ENCODE assay signal across 7 mouse cellular contexts in genomic region chr14:49801444-49801843, GRCm38 (mm10). TPM values are rescaled to one million over a fixed set of nuclear protein-coding genes. Genes with fewer than 3 reads are reported as not detected.
A peak's percentile ranks its signal among the peaks of the same experiment; 100 is the strongest.
DNase-seq lines count a peak whose midpoint lies in the region; ATAC-seq and TF ChIP-seq lines count a peak whose summit lies in the region.

No protein-coding gene starts in this region.

- intact Hi-C loops in heart, postnatal 10 days (cut with DNase I), result loop anchor here (1.0 kb wide), 1 partner anchor 33 kb away; no protein-coding TSS in a partner anchor
- intact Hi-C loops in gastrocnemius, postnatal 36 days (cut with DNase I), result no loop called here

- no peak for ATAC-seq in kidney, embryonic 15.5 days (replicated peaks; ENCODE audit: low FRiP score)
- peak; percentile 92 for ATAC-seq in cerebellum, adult (ENCODE audit: insufficient number of reproducible peaks, low FRiP score, low TSS enrichment)
- no peak for ATAC-seq in stomach, postnatal 0 days (ENCODE audit: low FRiP score, low TSS enrichment)

- H3K4me1 ChIP-seq in kidney, embryonic 15.5 days, result no peaks in the 10 kb centered on the region
- H3K4me1 ChIP-seq in stomach, postnatal 0 days (replicated peaks; ENCODE audit: control insufficient read depth, insufficient read depth), result no peaks in the 10 kb centered on the region

- no peaks in the 10 kb centered on the region for H3K36me3 ChIP-seq in kidney, embryonic 15.5 days
- no peaks in the 10 kb centered on the region for H3K36me3 ChIP-seq in stomach, postnatal 0 days (ENCODE audit: control insufficient read depth, insufficient read depth, low read length)

- no peak for TF ChIP-seq EP300 in stomach, postnatal 0 days (optimal IDR thresholded peaks at IDR 0.05)

- peak; percentile 21 for DNase-seq in kidney, postnatal 10 days
- peak; percentile 74 for DNase-seq in ES-CJ7 (ENCODE audit: low read depth, low spot score)
- peak; percentile 32 to 36 for DNase-seq in heart, postnatal 10 days
- DNase-seq in stomach, postnatal 0 days (ENCODE audit: low spot score), result no peak
- no peak for DNase-seq in gastrocnemius, postnatal 36 days

- no peaks in the 10 kb centered on the region for H3K9me3 ChIP-seq in kidney, embryonic 15.5 days (replicated peaks)
- H3K9me3 ChIP-seq in stomach, postnatal 0 days (ENCODE audit: control insufficient read depth, low read length), result no peaks in the 10 kb centered on the region

- no peak overlapping the region for H3K27ac ChIP-seq in kidney, embryonic 15.5 days
- no peak overlapping the region for H3K27ac ChIP-seq in stomach, postnatal 0 days (replicated peaks)

- no peak overlapping the region for H3K4me3 ChIP-seq in kidney, embryonic 15.5 days (replicated peaks)
- no peak overlapping the region for H3K4me3 ChIP-seq in stomach, postnatal 0 days (ENCODE audit: low read depth, low read length)

- peak; percentile 64 for TF ChIP-seq CTCF in stomach, postnatal 0 days (IDR thresholded peaks at IDR 0.05; ENCODE audit: low read depth)

- no peaks in the 10 kb centered on the region for H3K27me3 ChIP-seq in kidney, embryonic 15.5 days
- no peaks in the 10 kb centered on the region for H3K27me3 ChIP-seq in stomach, postnatal 0 days (ENCODE audit: control insufficient read depth, insufficient read depth, low read length)

- H3K9ac ChIP-seq in kidney, embryonic 15.5 days, result no peak overlapping the region
- H3K9ac ChIP-seq in stomach, postnatal 0 days (ENCODE audit: low read length), result no peak overlapping the region

- 13% methylated on average over 4 of the region's 4 CpGs for WGBS in kidney, embryonic 15.5 days
- WGBS in stomach, postnatal 0 days, result 14% methylated on average over 4 of the region's 4 CpGs

- no peak overlapping the region for H3K4me2 ChIP-seq in kidney, embryonic 15.5 days
- no peak overlapping the region for H3K4me2 ChIP-seq in stomach, postnatal 0 days (replicated peaks; ENCODE audit: low read depth)

RNA-seq across cellular contexts. Expression of gene Armh4, which starts 18.3 kb away (rescaled TPM):
- polyA plus RNA-seq in kidney, embryonic 15.5 days (2015; fragmentation: Nextera tagmentation; extraction: Ambion mirVana), result 5.7 and 7.7 TPM in 2 replicates
- 1 to 10 TPM; 4.1 to 4.9 TPM for total RNA-seq in heart, postnatal 10 days (2021)
- 4.0 and 4.4 TPM in 2 replicates for polyA plus RNA-seq in stomach, postnatal 0 days (2015; fragmentation: Nextera tagmentation; extraction: Ambion mirVana)
- total RNA-seq in gastrocnemius, postnatal 36 days (2021), result under 1 TPM; 0.64 to 0.89 TPM

Comparison
In these comparisons a context has a peak if more than half of its experiments do, and no peak if none do; other contexts are left out.
1. DNase-seq: peak in kidney, postnatal 10 days (single experiment), ES-CJ7 (single experiment) and heart, postnatal 10 days (2 of 2); none in stomach, postnatal 0 days (single experiment) and gastrocnemius, postnatal 36 days (0 of 2).